Mouse (Mus musculus) C2C12 (cell line): ENCODE measurements around the gene Tprkb.

Source experiments
- CEBPB ChIP-seq: IDR thresholded peaks from one replicate; pipeline ENCODE4 v1.6.1; 2011; ENCODE audit warnings: low read depth, mild to moderate bottlenecking, control low read depth, moderate library complexity
- CTCF ChIP-seq: IDR thresholded peaks from one replicate; pipeline ENCODE4 v1.5.1; 2011; ENCODE audit not compliant: control insufficient read depth, insufficient read depth, insufficient read length
- FOSL1 ChIP-seq: IDR thresholded peaks from one replicate; pipeline ENCODE4 v1.8.0; 2011; ENCODE audit warnings: mild to moderate bottlenecking, low read length; ENCODE audit not compliant: poor library complexity, insufficient read depth, severe bottlenecking
- MAX ChIP-seq: IDR thresholded peaks from one replicate; pipeline ENCODE4 v1.6.1; 2011; ENCODE audit warnings: mild to moderate bottlenecking, control low read depth
- MYOD1 ChIP-seq: IDR thresholded peaks from one replicate; pipeline ENCODE4 v1.6.1; 2011; ENCODE audit warnings: low read depth; ENCODE audit not compliant: control insufficient read depth, insufficient read length
- MYOG ChIP-seq: IDR thresholded peaks from one replicate; pipeline ENCODE4 v1.6.1; 2011; ENCODE audit not compliant: control insufficient read depth, insufficient read length; ENCODE audit errors: extremely low read depth
- USF1 ChIP-seq: IDR thresholded peaks from one replicate; pipeline ENCODE4 v1.6.1; 2011; ENCODE audit warnings: low read depth, mild to moderate bottlenecking, control low read depth, moderate library complexity

DNA sequence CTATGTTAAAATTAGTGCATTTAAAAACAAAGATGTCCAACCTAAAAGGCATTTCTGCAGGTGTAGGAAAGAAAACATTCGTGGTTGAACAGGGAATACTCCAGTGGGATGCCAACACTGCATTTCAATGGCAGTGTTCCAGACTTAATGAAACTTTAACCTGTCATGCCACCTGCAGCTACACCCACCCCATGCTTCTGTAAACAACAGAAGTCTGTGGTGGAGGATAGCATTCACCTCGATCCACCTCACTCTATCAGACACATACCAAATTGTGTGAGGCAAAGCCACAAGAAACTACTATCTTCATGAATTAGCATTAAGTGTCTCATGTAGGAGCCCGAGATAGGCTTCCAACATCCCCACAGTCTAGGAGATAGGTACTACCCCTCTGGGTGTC is 3.3 kb upstream of the Tprkb start:
- no peak for TF ChIP-seq CTCF
- no peak for TF ChIP-seq MAX
- no peak for TF ChIP-seq MYOG
- TF ChIP-seq CEBPB = no peak
- no peak for TF ChIP-seq USF1
- TF ChIP-seq MYOD1 = no peak
- TF ChIP-seq FOSL1 = no peak
